Mouse (Mus musculus): ENCODE results near the gene Hectd1.

GRCm38 (mm10) chr12:51855872-51856271 is 26.5 kb upstream of the Hectd1 start:
- TF ChIP-seq CTCF (IDR thresholded peaks at IDR 0.05; ENCODE audit: control insufficient read depth, insufficient read depth, insufficient replicate concordance, low read depth, low read length) (no peak), POLR2A (IDR thresholded peaks at IDR 0.05; ENCODE audit: control insufficient read depth, low read depth, low read length) (no peak)

All from testis, adult 2 months (tissue).